Mouse (Mus musculus): ENCODE measurements around the gene Pdzrn4. TPM values are rescaled to one million over a fixed set of nuclear protein-coding genes. Genes with fewer than 3 reads are reported as not detected.

The Pdzrn4 gene
- total RNA-seq, 2 experiments from 2014 or later = 1.2 to 1.4 TPM

- no peak for DNase-seq
Measured at GRCm38 (mm10) chr15:92743624-92744023, 346.9 kb downstream of the Pdzrn4 start.

GRCm38 (mm10) chr15:92746081-92746480 is 349.4 kb downstream of the Pdzrn4 start:
- DNase-seq = no peak

DNA sequence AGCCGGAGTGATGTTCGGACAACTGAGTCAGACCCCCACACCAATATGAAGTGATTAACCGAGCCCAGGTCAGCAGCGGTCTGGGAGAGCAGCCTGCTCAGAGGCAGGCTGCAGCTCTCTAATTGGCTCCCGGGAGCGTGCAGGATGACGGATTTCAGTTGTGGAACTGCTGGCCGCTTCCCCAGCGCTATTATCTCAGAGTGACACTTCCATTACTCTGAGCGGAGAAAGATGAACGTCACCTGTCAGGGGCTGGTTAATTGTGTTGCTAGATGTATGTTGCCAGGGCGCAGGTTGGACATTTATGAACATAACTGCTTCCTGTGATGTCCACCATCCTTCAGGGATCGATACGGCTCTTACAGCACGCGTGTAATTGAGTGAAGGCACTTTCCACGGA is 355.5 kb downstream of the Pdzrn4 start:
- DNase-seq = no peak

- no peak for DNase-seq
Measured at GRCm38 (mm10) chr15:92752578-92752977, 355.9 kb downstream of the Pdzrn4 start.

GRCm38 (mm10) chr15:92757085-92757903 is 360.6 kb downstream of the Pdzrn4 start:
- no peak for DNase-seq

DNA sequence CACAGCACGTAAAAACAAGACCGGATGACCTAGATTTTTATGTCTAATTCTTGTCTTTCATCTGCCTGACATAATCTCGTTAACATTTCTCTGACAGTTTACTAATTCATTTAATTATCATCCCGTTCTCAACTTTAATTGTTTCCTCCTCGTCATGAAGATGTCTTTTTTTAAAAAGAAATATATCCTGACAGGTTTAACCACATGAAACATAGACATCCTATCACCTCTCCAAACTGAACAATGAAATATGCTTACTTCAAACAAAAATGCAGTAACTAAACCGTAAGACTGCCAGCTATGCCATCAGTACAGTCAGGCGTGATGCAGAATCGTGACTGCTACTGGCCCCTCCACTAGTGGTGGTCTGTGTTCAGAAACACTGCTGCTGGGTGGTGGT is 362.3 kb downstream of the Pdzrn4 start:
- DNase-seq = no peak

DNA sequence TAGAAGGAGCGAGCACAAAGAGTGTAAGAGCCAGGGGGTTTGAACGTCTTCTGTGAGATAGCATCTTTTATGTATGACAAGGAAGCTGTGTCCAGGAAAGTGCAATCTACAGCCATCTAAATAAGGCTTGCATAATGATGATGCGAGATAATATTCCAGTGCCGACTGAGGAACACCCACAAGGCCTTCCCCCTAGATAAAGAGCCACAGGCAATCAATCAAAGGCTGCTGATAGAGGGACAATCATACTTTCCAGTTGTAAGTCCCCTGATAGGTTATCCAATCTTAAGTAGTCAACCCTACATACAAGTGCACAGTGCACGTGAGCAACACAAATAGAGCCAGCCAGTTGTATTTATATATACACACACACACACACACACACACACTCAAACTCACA is 366.6 kb downstream of the Pdzrn4 start:
- DNase-seq = no peak

GRCm38 (mm10) chr15:92769535-92769934 is 372.9 kb downstream of the Pdzrn4 start:
- DNase-seq = no peak

DNA sequence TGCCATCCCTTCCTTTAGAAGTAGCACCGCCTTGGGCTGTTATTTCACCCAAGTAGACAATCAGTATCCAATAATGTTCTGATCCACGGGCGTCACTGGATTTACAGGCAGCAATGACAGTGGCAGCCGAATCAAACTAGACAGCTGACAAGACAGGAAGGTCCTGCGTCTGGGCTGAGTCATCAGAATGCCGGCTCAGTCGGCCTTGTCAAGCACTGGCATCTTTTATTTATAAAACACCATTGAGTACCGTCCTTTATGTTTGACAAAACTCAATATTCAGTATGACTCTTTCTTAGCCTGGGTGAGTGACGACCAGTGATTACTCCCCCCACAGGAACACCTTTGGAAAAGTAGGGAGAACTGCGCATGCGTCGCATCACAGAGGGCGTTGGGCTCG is 391.4 kb downstream of the Pdzrn4 start:
- no peak for DNase-seq

DNA sequence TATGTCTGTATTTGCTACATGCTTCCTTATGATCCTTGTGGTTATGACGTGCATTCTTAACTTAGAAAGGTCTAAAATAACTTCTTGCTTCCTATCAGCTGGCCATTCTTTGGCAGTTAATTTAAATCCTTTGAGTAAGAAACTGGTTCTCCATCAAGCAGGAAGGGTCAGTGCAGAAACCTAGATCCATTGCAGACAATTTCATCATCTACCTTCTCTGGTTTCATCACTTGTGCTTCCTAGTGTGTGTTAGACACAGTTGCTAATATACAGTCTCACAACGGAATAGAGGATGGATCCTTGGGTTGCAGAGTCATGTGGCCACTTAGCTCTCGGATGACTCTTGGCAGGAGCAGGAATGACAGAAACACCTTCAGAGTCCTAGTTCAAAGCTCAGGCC is 397.6 kb downstream of the Pdzrn4 start:
- no peak for DNase-seq

DNA sequence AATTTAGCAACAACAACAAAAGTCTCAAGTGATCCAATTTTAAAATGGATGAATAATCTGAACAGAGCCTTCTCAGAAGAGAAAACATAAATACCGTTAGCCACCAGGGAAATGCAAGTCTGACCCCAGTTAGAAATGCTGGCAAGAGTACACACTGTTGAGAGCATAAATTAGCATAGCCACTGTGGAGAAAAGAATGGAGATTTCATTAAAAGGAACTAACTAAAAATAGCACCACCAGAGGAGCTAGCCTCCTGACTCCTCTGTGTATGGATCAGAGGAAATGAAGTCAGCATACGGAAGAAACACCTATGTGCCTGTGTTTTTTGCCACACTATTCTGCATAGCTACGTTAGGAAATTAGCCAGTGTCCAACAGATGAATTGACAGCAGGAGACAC is 409.3 kb downstream of the Pdzrn4 start:
- DNase-seq = no peak

DNA sequence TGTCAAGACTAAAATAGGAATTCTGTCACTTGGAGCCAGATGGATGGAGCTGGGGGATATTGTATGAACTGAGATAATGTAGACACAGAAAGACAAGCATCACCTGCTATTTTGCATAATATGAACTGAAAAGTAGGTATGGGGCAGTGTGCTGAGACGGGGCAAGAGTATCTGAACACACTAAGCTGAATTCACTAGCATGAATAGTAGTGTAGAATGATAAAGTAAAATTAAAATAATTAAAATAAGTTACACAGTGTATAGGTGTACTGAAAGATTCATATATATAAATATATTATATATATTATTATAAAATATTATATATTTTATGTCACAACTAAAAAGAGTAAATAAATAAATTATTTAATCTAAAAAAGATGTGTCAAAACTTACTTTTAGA is 409.7 kb downstream of the Pdzrn4 start:
- DNase-seq = no peak
